Mouse (Mus musculus) right cerebral cortex, postnatal 14 days (tissue): ENCODE measurements around the gene Scp2d1.
"Not testable (repeated sequence)": the region's sequence is repeated elsewhere in the genome, so short reads cannot be mapped to it uniquely, and the experiment has no call there.

ENCODE experiments used
- DNase-seq: peaks from one replicate; pipeline ENCODE4 v3.0.0; 2022

Gene Scp2d1

DNA sequence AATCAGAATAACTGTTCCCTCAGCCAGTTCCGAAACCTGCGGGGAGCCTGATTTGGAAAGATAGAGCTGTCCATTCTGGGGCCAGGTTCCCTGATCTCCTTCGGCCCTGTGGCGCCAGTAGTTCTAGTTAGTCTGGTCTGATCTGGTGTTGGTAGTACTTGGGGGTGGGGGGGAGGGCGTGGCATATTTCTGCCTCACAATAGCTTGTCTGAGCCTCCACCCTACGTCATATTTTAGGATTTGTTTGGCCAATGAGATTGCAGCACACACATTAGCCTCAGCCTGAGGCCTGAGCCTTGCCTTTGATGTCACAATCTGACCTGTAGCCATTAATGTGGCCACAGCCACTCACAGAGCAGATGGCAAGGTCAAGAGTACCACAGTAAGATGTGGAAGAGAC, at the start of gene Scp2d1:
Gene Scp2d1 (plus strand): TSS at position 301 of the 400 bp plus-strand sequence.
- DNase-seq, result not testable (repeated sequence)

DNA sequence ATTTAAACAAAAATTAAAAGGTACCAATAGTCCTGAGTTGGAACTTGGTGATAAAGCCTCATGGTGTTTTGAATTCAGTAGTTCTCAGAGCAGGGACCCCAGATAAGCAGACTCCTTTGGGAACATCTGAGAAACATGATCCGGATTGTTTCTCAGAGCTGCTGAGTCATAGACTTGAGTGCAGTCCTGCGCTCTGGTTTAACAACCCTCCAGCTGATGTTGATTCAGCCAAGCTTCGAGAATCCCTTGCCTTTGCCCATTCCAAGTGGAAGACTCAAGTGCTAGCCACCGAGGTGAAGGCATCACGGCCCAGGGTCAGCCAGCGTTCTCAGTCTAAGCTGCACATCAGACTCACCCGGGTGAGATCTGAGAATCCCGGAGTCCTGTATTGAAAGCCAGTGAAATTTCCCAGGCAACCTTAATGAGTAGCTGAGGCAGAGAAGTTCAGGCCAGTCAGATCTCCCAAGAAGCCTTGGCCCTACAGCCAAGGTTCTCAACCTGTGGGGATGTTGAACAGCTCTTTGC, 48.8 kb upstream of the Scp2d1 start:
- DNase-seq, result no peak

DNA sequence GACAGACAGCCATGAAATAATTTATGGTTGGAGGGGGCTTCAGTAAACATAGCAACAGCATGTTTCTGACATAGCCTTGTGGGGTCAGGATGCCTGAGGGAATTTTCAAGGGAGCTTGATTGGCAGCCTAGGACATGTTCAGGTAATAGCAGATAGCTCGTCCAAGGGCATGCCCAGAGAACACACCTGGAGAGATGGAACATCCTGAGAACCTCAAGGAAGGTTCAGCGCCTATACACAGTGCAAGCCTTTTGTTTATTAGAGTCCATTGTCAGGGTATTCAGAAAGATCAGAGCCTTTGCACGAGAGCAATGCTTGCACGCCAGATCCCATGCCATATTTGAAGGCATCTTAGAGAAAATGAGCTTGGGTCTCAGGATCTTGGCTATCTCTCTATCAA, 47.8 kb upstream of the Scp2d1 start:
- DNase-seq, result no peak

DNA sequence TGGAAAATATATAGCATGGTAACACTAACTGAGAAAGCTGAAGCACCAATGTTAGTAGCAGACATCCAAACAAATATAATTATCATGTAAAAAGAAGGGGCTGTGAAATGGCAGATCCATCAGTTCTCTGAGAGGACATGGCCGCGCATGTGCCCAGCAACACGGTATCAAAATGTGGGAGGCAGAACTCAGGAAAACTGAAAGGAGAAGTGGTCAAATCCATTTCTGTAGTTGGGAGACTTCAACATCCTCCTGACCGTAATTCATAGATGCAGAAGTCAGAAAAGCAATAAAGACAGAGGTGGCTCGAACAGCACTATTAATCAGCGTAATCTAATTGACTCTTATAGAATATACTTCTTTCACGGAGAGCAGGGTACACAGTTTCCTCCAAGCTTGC, 44.2 kb upstream of the Scp2d1 start:
- no peak for DNase-seq

DNA sequence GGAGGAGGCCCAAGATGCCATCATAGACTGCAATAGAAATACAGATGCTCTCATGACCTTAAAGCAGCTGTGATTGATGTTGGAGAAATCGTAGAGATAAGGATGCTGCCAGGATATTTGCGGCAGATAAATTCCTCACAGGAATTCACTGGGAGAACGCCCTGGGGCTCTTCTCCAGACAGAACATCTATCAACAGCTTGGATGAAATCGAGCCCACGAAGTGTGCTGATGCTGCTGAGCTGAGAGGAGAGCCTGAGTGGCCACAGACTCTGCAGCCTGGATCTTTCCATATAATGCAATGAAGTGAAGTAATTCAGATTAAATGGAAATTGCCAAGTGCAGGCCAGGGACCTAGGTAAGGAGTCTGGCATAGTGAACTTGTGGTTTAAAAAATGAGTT, 42.7 kb upstream of the Scp2d1 start:
- no peak for DNase-seq

DNA sequence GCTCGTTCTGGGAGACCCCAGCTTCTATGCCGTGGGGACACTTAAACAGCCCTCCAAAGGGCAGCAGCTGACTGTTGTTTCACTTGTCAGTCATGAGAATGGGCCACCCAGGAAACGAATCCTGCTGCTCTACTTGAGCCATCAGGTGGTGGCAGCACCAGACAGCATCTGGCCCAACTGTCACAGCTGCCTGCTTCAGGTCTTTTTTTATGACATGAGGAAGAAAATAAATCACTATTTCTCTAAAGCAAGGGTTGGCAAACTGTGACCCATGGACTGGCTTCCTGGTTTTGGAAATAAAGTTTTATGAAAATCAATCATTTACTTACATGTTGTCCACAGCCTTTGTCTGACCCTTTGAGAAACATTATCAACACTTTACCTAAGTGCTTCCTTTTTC, 41.6 kb upstream of the Scp2d1 start:
- DNase-seq, result no peak

DNA sequence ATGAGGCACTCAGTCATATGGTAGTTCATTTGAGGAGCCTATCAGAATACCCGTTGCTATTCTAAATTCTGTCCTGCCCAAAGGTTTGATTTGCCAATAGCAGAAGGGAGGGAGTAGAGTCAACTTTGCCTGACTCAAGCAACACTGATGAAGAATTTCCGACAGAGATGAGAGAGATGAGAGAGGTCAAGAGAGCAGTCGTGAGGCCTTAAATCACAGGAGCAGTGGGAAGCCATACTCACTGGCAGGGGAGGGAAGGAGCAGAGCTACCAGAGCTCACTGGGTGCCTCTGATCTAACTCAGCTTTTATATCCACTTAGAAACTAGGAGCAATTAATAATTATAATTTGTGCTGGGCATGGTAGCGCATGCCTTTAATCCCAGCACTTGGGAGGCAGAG, 41.0 kb upstream of the Scp2d1 start:
- DNase-seq, result no peak

DNA sequence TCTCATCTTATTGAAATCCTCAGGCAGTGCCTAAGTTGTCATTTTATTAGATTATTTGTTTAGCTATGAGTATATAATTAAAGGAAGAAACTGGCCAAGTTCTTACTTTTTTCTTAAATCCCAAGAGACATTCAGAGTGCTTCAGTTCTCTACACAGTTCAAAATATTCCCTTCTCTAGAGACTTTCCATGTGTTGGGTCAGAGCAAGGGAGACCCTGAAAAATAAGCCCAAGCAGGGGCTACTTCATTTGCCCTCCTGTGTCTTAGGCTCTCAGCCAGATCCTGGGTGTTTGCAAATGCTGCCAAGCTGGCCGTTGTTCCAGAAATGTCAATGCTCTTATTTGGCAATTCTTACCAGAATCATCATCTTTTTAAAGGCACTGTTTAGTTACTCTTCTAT, 40.3 kb upstream of the Scp2d1 start:
- no peak for DNase-seq

DNA sequence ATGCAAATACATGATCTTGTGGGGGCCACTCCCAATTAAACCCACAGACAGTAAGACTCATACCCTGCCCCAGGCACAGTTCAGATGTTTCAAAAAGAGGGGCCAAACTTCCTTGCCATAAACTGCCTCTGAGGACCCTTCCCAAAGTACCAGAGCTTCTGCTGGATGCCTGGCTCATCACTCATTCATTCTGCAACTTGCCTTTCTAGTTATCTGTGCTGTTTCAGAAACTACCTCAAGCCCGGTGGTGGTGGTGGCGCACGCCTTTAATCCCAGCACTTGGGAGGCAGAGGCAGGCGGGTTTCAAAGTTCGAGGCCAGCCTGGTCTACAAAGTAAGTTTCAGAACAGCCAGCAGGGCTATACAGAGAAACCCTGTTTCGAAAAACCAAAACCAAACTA, 39.6 kb upstream of the Scp2d1 start:
- no peak for DNase-seq

DNA sequence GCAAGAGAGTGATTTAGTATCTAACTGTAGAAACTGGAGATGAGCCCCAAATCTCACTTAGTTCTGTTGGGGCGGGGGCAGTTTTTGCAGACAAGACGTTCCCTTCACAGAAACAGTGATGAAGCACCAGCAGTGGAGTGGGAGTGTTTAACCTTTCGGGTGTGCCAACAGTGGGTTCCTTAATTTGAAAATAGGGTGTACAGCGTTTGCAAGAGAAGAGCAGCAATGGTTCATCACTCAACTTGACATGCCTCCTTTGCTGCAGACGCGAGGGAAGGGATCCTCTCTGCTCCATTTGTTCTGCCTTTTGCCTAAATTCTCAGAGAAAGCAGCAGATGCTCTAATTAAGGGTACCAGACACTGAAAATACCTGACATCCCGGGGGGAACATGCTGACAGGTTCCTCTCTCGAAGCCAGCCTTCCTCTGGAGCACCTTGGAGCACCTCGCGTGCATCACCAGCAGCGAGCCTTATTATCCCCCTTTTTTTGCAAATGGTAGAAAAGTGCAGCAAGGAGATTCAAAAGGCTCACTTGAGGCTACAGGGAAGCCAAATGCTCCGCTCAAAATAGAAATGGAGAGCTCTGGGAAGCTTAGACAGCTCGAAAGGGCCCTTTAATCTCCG, 31.7 kb upstream of the Scp2d1 start:
- no peak for DNase-seq

DNA sequence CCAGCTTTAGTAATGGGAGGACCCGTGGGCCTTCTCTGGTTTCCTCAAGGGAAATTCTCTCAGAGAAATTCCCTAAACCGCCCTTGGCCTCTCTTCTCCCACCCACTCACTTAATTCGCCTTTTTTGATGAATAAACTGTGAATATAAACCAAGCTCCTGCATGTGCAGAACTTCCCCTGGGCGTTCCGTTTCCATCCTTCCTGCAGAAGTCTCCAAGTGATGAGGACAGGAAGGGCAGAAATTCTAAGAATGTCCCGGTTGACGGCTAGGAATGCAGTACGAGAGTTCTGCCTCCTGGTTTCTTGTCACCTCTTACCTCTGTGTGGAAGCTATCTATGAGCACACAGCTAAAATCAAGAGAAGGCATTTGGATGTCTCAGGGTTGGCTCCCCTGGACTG, 25.9 kb upstream of the Scp2d1 start:
- no peak for DNase-seq

DNA sequence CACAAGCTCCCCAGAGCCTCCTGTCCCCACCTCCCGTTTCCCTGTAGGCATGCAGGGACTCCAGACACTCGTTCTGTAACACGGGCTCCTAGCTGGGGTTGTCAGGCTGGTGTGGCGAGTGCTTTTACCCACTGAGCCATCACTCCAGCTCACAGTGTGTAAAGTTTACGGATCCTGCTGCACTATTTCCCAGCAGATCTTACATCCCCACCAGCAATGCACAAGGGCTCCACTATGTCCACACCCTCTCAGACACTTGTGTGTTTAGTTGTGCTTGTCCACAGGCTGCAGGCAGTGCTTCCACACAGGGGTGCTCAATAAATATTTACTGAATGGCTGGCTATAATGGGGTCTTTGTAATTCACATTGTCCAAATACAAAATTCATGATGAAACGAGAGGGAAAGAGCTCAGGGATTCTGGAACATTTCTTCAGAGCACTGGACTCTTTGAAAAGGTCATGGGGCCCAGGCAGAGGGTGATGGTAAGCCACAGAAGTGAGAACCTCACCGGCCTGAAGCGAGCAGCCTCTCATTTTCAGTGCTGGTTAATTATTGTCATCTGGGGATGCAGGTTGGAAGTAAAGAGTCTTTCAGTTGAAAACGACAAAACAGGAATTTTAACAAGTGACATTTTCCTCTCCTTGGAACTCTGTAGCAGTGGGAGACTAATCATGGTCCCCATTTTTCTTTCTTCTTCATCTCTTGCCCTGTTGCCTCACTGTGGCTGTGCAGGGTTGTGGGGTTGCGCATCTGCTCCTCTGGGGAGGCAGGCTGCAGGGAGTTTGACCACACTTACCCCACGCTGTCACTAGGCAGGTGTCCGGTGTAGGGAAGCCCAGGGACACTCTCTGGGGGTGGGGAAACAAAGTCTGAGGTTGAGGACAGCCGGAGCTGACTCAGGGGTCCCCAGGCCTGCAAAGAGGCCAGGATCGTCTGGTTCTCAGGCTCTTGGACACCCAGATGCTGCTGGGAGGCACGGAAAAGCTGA, 15.4 kb upstream of the Scp2d1 start:
- DNase-seq, result no peak

DNA sequence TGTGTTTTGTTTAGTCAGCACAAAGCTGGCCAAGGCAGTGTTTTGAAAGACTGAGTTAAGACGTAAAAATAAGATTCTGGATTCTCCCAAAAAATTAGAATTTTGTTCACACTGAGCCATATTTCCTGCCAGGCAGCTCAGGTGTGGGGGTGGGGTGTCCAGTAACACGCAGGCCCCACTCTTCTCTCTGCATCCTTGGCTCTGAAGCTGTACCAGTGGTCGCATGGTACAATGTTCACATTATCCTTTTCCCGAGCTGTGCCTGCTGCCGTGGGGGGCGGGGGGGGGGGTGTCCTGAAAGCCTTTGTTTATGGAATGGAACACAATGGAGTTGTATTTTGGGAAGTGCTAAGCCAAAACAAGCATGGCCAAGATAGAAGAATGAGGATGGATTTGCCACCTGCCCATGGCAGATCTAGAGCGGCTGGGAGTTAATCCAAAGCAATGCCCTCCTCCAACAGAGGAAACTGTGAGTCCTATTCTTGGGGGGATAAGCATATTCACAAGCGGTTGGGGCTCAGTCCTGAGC, 5.1 kb downstream of the Scp2d1 start:
- no peak for DNase-seq

DNA sequence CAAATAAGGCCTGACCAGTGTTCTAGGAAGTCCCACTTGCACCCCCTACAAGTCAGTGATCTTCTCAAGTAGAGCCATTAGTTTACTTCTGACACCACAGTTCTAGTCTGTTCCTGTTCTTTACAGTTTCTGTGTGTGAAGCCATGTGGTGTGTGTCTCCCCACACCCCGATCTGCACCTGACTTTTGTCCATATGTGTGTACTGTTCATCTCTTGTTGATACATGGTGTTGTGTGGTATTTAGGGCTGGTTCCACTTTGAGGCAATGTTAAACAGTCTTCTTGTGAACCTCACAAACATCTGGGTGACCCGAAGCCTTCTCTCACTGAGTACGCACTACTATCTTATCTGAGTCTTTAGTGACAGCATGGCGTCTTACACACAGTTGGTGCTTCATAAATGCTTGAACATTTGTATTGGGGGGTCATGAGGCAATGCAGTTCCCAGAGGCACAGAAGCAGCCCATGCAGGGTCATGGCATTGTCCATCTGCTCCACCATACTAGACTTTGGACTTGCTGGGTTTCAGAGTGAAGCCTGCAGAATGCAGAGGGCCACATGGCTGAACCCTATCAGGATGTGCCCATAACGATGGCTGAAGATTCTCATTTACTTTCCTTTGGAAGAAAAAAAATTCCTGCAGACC, 13.3 kb downstream of the Scp2d1 start:
- DNase-seq, result no peak

DNA sequence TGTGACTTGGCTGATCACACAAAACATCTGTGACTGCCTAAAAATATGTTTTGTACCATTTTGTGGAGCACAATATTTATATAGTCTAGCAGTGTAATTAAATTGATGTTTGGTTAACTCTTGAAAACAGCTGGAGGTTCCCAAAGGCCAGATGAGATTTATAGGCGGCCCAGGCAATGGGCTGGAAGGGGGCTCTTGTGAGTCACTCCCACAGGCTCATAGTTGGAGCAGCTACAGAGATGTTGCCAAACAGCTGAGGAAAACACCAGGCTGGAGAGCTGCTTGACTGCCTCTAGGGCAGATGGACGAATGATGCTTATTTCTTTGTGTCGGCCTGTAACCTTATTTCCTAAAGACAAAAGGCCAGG, 13.8 kb downstream of the Scp2d1 start:
- no peak for DNase-seq

DNA sequence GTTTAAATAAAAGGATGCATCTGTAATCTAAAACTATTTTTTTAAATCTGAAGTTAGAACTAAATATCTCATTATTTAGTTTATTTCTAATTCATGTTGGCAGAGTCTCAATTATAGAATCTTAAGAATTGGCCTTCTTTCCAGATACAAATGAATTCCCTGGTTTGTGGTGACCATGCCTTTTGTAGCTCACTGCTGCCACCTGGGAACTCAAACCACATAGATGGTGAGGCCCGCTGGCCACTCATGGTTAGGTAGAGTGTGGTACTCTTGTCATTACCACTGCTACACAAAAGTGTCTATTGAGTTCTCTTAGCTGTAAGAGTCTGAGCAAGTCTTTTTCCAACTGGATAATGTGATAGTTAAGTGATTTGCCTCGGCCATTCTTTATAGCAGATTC, 45.4 kb downstream of the Scp2d1 start:
- DNase-seq, result no peak
